Mouse (Mus musculus): ENCODE data around the gene Hmgcr.

Gene Hmgcr

DNA sequence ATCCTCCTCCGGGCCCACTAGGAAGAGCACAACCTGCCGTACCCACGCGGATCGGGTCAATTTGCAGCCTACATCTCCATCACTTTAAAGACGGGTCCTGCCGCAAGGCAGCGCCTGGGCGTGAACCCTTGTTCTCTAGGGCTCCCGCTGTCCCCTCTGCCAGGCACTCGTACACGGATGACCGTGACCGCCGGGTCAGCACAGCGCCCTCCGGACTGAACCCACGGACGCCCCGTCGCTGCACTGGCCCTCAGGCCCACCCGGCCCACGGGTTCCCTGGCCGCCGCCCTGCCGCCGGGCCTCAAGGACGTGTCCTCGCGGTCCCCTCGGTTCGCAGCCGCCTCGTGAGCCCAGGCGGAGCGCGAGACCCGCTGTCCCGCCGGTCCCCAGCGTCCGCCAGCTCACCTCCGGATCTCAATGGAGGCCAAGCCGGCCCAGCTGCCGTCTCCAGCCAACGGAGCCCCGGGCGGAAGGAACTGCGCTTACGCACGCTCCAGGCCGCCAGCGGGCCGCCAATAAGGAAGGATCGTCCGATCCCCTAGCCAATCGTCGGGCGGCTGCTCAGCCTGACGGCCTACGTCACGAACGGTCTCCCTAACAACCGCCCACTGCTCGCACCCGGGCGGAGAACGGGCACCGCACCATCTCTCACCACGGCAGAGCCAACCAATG lies at the start of gene Hmgcr:
Gene Hmgcr (minus strand): TSS at position 531 of the 672 bp plus-strand sequence.
- peak; percentile 97 for DNase-seq

DNA sequence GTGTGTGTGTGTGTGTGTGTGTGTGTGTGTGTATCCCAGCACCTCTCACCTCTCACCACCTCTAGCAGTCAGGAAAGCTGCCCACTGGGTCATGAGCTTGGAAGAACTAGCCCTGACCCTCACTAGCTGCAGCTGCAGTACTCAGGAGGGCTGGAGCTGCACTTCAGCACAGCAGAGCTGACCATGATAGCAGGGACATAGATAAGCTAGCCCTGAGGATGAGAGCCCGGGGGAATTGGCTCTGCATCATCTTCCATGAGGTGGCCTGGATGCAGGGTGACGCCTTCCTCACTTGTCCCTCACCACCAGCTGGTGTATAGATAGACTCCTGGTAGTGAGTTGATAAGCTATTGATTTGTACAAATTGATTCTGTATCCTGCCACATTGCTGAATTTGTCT lies 49.3 kb upstream of the Hmgcr start:
- no peak for DNase-seq

DNA sequence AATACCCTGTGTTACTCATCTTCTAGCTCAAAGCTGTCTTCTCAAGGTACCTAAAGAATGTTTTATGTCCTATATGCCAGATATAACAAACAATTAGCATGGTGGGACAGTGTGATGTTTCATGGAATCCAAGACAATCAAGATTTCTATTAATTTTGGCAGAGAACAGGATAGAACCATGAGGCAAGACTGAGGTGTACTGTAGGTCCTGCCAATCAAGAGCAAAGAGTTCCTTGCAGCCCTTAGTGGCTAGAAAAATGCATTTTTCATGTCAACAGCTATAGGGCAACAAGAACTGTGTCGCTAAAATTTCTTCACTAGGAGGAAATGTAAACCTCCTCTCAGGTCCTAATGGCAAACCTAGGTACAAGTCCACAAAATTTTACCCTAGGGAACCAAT lies 47.1 kb upstream of the Hmgcr start:
- DNase-seq, result no peak

DNA sequence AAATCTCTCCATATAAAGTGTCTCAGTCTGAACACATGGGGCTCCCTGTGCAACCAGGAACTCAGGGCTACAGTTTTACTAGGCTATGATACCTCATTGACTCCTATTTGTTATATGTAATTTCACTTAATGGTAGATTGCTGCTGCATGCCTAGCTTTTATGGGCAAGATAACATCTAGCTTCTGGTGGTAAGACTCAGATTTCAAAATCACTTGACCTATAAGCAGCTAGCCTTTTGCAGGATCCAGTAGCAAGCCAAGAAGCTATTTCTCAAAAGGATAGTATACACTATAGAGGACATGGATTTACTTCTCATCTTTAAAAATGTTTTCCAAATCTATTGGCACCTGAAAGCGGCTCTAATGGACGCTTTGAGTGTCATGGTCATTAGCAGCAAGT lies 45.6 kb upstream of the Hmgcr start:
- DNase-seq, result no peak

DNA sequence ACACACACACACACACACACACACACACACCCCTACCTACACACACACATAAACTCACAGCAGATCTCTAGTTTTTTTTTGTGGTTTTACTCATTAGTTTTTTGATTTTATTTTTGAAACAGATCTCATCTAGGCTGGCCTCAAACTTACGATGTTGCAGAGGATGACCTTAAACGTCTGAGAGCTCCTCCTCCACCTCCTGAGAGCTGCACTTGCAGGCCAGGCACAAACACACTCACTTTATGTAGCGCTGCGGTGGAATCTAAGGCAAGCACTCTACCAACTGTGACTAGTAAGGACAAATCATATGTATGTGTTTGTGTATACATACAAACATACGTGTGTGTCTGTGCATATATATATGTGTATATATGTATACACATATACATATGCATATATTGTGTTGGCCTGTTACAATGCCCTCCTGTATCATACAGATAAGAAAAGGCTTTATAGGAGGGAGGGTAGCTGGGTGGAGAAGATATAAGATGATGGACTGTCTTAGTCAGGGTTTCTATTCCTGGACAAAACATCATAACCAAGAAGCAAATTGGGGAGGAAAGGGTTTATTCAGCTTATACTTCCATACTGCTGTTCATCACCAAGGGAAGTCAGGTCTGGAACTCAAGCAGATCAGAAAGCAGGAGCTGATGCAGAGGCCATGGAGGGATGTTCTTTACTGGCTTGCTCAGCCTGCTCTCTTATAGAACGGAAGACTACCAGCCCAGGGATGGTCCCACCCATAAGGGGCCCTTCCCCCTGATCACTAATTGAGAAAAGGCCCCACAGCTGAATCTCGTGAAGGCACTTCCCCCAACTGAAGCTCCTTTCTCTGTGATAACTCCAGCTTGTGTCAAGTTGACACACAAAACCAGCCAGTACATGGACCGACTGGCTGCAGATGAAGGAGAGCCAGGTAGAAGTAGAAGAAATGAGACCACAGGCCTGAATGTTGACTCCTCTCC lies 38.8 kb upstream of the Hmgcr start:
- DNase-seq, result no peak

DNA sequence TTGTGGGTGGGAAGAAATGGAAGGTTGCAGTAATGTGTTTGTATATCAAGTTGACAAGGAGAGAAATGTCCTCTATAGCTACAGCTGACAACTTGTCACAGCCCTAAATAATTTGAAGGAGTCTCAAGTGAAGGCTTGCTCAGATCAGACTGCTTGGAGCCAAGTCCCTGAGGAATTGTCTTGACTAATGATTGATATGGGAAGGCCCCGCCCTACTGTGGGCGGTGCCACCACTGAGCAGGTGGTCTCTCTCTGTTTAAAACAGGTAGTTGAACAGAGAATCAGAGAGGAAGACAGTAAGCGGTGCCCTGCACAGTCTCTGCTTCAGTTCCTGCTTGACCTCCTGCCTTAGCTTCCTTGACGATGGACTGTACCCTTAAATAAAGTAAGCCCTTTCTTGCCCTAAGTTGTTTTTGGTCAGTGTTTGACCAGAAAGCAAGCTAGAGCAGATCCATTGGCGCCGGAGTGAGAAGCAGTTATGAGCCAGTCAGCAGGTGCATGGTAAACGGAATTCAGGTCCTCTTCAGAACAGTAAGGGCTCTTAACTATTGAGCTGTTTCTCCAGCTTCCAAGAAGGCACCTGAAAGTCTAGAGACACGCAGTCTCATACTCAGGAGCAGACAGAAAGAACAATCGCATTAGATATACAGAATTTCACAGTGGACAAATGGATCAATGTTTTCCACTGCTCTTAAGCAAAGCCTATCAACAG lies 32.0 kb upstream of the Hmgcr start:
- no peak for DNase-seq

DNA sequence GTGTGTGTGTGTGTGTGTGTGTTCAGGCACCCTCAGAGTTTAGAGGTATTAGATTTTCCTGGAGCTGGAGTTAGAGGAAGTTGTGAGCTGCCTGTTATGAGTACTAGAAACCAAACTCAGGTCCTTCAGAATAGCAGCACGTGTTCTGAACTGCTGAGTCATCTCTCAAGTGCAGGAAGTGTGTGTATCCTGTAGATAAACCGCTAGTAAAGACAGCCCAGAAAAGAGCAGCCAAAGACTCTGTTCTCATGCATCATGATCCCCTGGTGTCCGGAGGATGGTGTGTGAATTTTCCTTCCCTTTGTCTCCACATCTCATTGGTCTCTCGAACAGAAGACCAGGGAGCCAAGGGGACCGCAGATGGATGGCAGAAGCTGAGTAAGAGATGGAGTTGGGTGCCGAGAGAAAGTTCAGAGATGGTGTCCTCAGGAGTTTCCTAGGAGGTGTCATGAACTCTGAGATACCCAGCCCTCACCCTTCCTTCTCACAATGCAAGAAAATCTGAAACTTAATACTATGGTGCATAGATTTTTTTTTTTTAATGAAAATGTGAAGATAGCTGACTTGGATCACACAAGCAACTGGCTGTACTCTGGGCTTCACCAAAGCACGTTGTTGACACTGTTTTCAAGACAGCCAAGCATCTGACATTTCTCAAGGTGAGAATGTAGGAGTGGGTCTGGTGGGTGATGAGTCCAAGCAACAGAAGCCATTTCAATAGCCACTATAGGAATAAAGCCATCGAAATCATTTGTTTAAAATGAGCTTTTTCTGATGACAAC lies 27.3 kb upstream of the Hmgcr start:
- DNase-seq, result peak; percentile 30

DNA sequence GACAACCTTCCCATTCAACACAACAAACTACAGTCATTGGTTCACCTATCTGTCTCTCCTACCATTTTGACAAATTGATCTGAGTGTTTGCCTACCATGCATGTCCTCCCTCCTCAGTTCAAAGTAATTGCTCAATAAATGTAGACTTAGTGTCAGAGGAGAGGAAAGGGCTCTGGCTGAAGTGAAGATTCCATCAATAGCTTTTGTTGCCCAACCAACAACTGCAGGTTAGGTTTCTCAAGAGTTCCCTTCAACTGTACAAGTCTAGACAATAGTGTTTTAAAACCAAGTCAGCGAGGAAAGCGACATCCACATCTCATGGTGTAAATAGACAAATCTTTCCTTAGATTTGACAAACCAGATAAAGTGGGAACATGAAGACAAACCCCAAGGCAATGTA lies 24.7 kb upstream of the Hmgcr start:
- DNase-seq, result no peak

DNA sequence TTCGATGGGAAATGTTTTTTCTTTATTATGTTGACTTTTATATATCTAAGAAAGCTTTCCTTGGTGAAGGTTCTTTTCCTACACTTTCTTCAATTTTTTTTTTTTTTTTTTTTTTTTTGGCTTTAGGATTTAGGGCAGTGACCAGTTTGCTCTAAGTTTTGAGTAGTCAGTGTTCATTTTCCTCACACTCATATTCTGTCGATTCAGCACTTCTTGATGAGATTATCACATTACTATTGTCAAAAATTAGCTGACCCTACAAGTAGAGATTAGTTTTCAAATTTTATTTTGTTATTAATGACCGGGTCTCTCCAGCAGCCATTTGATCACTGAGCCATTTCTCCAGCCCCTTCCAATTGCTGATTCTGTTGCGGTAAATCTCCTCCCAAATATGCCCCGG lies 19.2 kb upstream of the Hmgcr start:
- no peak for DNase-seq

DNA sequence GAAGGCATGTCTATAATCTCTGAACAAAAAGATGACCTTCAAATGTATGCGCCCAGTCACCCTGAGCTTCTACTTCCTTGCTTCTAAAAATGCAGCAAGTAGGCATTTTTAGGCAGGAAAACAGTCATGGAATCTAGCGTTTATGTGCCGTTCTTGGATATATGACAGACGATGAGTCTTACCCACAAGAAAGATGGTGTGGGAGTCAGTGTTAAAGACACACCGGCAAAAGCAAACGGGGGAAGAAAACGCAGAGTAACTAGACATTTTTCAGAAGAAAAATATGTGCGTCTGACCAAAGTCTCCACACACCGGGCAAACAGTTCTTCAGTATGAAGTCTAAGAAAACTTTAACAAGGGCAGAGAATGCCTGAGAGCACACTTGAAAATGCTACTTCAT lies 16.5 kb upstream of the Hmgcr start:
- no peak for DNase-seq

DNA sequence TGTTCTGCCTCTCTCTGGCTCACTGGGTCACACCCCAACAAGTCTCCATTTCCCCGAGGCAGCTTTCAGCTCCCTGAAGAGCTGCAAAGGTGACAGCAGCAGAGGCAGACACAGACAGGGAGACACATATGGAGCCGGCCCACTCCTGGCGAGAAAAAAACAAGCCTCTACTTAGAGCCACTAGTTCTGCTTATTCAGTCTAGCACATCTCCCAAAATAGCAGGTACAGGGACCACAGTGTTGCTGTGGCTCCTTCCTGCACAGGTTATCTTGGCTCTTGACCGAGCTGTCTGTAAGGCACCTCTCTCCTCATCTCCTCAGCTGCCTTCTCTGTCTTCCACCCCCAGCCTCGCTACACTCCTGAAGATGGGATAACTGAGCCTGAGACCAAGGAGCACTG lies 14.0 kb upstream of the Hmgcr start:
- no peak for DNase-seq

DNA sequence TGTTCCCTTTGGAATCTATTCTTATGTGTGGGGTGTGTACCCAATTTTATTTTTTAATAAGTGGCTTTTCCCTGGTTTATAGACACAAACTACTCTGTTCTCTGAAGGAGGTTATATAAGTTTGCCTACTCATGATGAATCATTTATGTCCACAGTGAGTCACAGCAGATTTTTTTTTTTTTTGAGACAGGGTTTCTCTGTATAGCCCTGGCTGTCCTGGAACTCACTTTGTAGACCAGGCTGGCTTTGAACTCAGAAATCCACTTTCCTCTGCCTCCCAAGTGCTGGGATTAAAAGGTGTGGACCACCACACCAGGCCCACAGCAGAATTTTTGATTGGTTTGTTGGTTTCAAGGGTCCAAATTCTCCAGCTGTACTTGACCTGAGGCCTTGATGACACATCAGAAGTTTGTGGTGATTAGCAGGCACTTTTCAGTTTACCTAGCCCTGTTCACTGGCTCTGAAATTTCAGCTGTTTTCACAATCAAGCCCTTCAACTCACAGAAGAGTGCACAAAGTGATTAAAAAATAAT lies 10.4 kb upstream of the Hmgcr start:
- no peak for DNase-seq

DNA sequence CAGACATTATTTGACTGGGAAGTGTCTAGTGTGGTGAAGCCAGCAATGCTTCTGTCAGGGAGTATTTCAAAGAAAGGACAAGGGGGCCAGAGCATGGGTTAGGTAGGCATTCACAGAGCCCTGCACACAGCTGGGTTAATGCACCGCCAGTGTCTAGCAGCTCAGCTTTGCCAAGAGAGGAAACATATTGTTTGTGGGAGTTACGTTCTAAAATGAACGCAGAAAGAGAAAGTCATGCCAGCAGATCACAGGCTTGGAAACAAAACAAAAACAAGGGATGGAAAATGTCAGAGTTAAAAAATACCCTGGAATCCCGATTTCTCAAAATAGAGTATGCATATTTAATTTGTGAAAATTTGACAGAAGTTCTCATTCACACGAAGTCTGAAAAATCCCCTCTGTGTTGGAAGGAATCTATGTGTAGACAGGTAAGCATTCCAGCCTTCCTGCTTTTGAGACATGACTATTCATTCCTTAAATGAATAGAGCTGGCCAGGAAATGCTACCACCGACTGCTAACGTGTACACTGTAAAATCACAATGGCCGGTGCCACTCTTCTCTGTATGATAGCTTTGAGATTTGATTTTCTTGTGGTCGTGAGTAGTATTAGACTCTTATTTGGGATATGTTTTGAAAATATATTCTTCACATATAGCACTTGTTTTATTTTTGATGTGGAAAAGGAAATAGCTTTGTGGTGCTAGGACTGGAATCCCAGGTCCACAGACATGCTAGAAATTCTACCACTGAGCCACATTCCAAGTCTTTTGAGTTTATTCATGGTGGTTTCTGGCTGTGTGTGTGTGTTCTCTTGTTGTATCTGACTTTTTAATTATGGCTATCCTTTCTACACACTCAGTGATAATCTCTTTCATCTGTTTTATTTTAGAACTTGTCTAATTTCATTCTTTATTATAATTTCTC lies 9.7 kb upstream of the Hmgcr start:
- DNase-seq, result no peak

DNA sequence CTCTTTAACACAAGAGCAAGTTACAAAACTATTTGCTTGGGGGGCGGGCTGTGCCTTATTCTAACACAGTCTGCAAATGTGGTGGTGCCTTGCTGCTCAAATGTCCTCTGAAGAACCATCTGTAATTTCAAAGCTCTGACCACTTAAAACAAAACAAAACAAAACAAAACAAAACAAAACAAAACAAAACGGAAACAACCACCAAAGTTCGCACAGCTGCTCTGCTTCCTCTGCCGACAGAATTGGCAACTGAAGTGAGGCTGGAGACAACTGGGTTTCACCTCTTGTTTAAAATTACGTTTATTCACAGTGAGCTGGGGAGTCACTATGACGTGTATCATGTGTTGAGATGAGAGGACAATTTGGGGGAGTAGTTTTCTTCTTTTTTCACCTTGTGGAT lies 7.9 kb upstream of the Hmgcr start:
- no peak for DNase-seq

DNA sequence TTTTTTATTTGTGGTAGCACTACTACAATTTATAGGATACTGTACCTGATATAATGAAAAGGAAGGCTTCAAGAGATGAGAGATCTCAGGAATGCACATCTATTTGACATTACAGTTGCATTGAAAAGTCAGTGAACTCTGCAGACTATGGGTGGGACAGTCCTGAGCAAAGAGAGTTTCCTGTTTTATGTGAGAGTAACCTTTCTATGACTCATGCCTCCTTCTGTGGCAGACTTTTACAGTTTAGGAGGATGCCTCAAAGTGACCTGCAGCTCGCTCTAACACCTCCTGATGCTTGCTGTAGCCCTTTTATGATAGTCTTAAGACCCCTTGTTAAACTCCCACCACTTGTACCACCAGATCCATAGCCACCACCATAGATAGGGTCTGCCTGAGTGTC lies 6.3 kb upstream of the Hmgcr start:
- no peak for DNase-seq

DNA sequence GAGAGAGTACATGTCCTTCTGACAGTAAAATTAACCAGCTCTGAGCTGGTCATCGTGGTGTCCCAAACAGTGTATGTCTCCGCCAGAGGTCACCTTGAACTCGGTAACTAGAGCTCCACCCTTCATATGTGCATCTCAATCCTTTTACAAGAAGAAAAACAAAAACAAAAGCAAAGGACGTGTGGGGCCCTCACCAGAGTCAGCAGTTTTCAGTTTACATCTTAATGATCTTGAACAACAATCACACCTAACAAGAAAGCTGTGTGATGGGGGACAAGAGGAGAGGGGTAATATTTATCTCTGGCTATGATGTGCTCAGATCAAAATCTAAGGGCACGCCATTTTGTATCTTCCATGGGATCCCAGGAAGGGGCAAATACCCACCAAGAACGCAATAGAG lies 5.0 kb upstream of the Hmgcr start:
- DNase-seq, result no peak

DNA sequence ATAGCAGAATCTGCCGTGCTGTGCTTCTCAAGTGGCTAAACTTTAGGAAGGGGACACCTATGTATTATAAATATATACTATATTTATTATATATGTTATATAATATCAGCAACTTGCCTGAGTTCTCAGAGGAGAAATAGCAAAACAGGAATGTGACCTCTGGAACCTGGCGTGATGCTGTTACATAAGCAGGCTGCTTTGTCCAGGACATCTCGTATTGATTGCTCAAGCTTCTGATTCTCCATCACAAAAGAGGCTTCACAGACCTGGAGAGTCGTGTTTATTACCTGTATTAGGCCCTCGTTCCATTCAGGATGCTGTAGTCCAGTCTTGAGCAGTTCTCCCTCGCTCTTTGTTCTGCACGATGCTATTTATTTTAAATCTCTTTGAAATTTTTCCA lies 3.1 kb upstream of the Hmgcr start:
- no peak for DNase-seq

DNA sequence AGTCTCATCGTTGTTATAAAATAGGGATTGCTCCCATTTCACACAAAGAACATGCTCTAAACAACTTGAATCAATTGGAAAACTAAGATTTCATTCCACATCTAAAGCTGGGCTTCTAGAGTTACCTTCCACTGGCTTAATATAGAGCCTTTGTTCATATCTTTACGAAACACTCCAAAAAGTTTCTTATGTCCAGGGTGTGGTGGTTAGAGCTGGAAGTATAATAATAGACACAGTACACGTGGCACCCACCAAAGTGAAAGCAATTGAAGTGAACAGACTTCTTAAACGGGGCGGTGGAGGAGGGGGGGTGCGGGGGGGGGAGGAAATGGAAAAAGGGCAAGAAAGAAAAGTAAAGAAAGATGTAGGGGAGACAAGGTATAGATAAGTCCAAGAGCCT lies 1.5 kb upstream of the Hmgcr start:
- DNase-seq, result no peak

DNA sequence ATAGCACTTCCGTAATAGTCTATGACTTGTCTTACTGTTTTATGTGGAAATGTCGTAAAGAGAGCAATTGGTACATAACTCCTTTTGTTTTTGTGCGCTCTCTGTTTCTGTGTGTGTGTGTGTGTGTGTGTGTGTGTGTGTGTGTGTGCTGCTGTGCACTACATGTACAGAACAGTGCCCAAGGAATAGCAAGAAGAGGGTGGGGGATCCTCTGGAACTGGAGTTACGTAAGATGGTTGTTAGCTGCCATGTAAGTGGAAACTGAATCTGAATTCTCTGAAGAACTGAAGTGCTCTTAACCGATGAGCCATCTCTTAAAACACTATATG lies 1.1 kb upstream of the Hmgcr start:
- no peak for DNase-seq

DNA sequence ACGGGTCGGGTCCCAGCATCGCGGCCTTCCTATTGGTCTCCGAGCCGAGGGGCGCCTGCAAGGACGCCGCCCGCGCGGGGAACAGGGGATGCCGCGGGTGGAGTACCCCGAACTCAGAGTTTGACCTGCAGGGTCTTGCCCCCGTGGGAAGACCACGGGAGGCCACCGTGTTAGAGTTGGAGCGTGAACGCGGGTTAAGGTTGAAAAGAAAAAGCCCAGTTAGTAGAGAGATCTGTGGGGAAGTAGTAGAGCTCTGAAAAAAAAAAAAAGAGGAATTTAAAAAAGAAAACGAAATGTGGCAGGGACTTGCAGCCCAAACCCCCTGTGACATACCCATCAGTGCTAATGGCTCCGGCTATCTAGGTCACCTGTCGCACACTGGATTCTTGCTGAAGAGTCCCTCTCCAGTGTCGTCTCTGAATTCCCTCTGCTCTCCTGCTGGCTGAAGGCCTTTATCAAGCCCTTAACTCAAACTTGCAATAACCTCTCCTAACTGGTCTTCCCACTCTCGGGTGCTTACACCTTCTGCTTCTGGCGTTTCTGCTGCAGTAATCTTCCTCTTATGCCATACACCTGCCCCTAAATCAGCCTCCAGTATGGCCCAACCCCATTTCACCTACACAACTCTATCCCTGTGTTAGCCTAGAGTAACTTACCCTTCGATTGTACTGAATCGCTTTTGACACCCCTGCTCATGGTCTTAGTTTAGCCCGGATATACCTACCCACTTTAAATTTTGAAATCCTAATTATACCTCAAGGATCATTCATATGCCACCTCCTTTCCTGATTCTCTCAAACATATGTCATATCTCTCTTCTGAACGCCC lies 556 bp upstream of the Hmgcr start:
- DNase-seq, result no peak

DNA sequence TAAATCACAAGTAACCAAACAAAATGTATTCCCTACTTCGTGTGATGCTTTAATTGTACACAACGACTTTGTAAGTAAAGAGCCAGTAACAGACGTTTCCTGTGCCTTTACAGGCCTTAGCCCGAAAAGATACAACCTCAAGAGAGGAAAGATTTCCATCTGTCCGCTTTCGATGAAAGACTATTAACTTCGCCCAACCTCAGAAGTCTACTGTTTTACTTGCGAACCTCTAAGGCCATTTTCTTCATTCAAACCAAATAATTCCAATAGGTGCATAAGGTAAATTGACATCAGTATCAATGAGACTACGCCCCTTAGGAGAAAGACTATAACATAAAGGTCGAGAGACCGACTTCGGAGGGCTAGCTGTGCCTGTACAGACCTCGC lies 724 bp downstream of the Hmgcr start:
- DNase-seq, result no peak

All from thymus, postnatal 14 days (tissue).